Mouse (Mus musculus) splenic B cell, adult 2 months (primary cell): ENCODE measurements at regions not wholly inside any gene's neighbourhood (a gene's known extent, or its start where the extent isn't known, plus 50 kb on each side); places are given as distances from the start of the nearest gene placed in this dataset.

Experiments
- DNase-seq: peaks from one replicate; pipeline ENCODE4 v3.0.0-alpha.2; 2011; ENCODE audit warnings: low read depth, low spot score
- H3K27me3 ChIP-seq: 2 replicates; pipeline ENCODE4 v1.6.1; 2012; ENCODE audit warnings: mild to moderate bottlenecking, low read length, moderate library complexity, mixed read lengths; ENCODE audit not compliant: control insufficient read depth, poor library complexity, insufficient read depth, severe bottlenecking
- H3K36me3 ChIP-seq: 2 replicates; pipeline ENCODE4 v1.6.1; 2012; ENCODE audit warnings: mild to moderate bottlenecking, low read length, moderate library complexity, mixed read lengths; ENCODE audit not compliant: control insufficient read depth, poor library complexity, insufficient read depth, severe bottlenecking

GRCm38 (mm10) chr4:131240457-131240856, 296.3 kb downstream of the Matn1 start:
- Histone ChIP-seq H3K27me3 (no peaks in the 10 kb centered on the region), H3K36me3 (no peaks in the 10 kb centered on the region)
- DNase-seq: no peak

- Histone ChIP-seq H3K27me3 (no peaks in the 10 kb centered on the region), H3K36me3 (no peaks in the 10 kb centered on the region)
- DNase-seq: no peak
Measured at GRCm38 (mm10) chr4:131242250-131242649, 298.1 kb downstream of the Matn1 start.

- no peaks in the 10 kb centered on the region for H3K36me3 ChIP-seq
- no peak for DNase-seq
- H3K27me3 ChIP-seq: no peaks in the 10 kb centered on the region
Measured at GRCm38 (mm10) chr4:131243744-131244387, 299.7 kb downstream of the Matn1 start.

GRCm38 (mm10) chr4:131252602-131253442, 308.6 kb downstream of the Matn1 start:
- H3K27me3 ChIP-seq: no peaks in the 10 kb centered on the region
- no peaks in the 10 kb centered on the region for H3K36me3 ChIP-seq
- DNase-seq: peak; percentile 4

- Histone ChIP-seq H3K27me3 (no peaks in the 10 kb centered on the region), H3K36me3 (no peaks in the 10 kb centered on the region)
- no peak for DNase-seq
Measured at GRCm38 (mm10) chr4:131253443-131253817, 309.2 kb downstream of the Matn1 start.

GRCm38 (mm10) chr4:131254243-131254642, 310.1 kb downstream of the Matn1 start:
- Histone ChIP-seq H3K36me3 (no peaks in the 10 kb centered on the region), H3K27me3 (no peaks in the 10 kb centered on the region)
- no peak for DNase-seq

- peak; percentile 5 for DNase-seq
- no peaks in the 10 kb centered on the region for H3K36me3 ChIP-seq
- no peaks in the 10 kb centered on the region for H3K27me3 ChIP-seq
Measured at GRCm38 (mm10) chr4:131254691-131255090, 310.5 kb downstream of the Matn1 start.

- Histone ChIP-seq H3K27me3 (no peaks in the 10 kb centered on the region), H3K36me3 (no peaks in the 10 kb centered on the region)
- DNase-seq: no peak
Measured at GRCm38 (mm10) chr4:131261236-131261635, 317.1 kb downstream of the Matn1 start.

- DNase-seq: no peak
- Histone ChIP-seq H3K27me3 (no peaks in the 10 kb centered on the region), H3K36me3 (no peaks in the 10 kb centered on the region)
Measured at GRCm38 (mm10) chr4:131262909-131263308, 318.7 kb downstream of the Matn1 start.

- DNase-seq: no peak
- Histone ChIP-seq H3K27me3 (no peaks in the 10 kb centered on the region), H3K36me3 (no peaks in the 10 kb centered on the region)
Measured at GRCm38 (mm10) chr4:131266764-131267163, 322.6 kb downstream of the Matn1 start.

- Histone ChIP-seq H3K36me3 (no peaks in the 10 kb centered on the region), H3K27me3 (no peaks in the 10 kb centered on the region)
- no peak for DNase-seq
Measured at GRCm38 (mm10) chr4:131267760-131268159, 323.6 kb downstream of the Matn1 start.

GRCm38 (mm10) chr4:131270192-131270591, 326.0 kb downstream of the Matn1 start:
- Histone ChIP-seq H3K27me3 (no peaks in the 10 kb centered on the region), H3K36me3 (no peaks in the 10 kb centered on the region)
- DNase-seq: no peak

GRCm38 (mm10) chr4:131272060-131272459, 327.9 kb downstream of the Matn1 start:
- Histone ChIP-seq H3K36me3 (no peaks in the 10 kb centered on the region), H3K27me3 (no peaks in the 10 kb centered on the region)
- no peak for DNase-seq

GRCm38 (mm10) chr4:131293560-131293959, 349.4 kb downstream of the Matn1 start:
- H3K27me3 ChIP-seq: no peaks in the 10 kb centered on the region
- DNase-seq: no peak
- no peaks in the 10 kb centered on the region for H3K36me3 ChIP-seq

- peak; percentile 18 for DNase-seq
- no peaks in the 10 kb centered on the region for H3K27me3 ChIP-seq
- no peaks in the 10 kb centered on the region for H3K36me3 ChIP-seq
Measured at GRCm38 (mm10) chr4:131298011-131298674, 354.0 kb downstream of the Matn1 start.
